Comparison of ENCODE assay signal across 18 mouse cellular contexts in the genomic region with DNA sequence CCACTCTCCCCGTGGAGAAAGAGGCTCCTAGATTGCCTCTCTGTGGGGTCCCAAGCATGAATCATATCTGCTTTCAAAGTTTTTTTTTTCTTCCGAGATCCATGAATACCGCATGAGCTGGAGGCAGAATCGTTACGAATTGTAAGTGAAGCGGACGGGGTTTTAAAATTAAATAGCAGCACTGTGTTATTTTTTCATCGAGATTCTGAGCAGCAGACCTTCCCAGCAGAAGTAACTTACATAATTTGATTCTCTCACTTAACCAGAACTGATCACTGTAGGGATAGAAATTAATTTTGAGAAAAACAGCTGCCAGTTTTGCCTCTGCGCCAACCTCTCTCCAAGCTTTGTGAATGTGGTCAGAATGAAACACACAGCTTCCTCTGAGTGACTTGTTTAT.
DNase-seq lines count a peak whose midpoint lies in the region.
"Had no signal": no experiment of that assay in that cellular context is flagged by ENCODE, and none has a peak within 500 bp of the region (broad histone marks: within the 10 kb centered on the region; RNA-seq: fewer than 3 reads in every experiment).

No protein-coding gene starts in this region.

- peak; percentile 16 to 20 for DNase-seq in frontal cortex, postnatal 36 days (ENCODE audit: low spot score in 2 of 2)
- no peak for DNase-seq in frontal cortex, postnatal 25 days (ENCODE audit: low spot score in 2 of 2)
- DNase-seq in left cerebral cortex, postnatal 14 days (ENCODE audit: low spot score in 2 of 2), result peak; percentile 2 to 3
- no peak for DNase-seq in left cerebral cortex, adult 11 months (ENCODE audit: low spot score)
- peak; percentile 21 to 28 for DNase-seq in right cerebral cortex, postnatal 10 days (ENCODE audit: low spot score in 2 of 2)
- no peak for DNase-seq in right cerebral cortex, postnatal 4 days
- no peak for DNase-seq in neural tube, embryonic 10.5 days (ENCODE audit: extremely low spot score, low spot score)
- no peak for DNase-seq in heart, adult 8-10 months (ENCODE audit: low spot score)
- DNase-seq: adrenal gland, postnatal 10 days; cerebellum, adult 2 months; cerebellum, postnatal 25 days; embryo, embryonic 11 days; gastrocnemius, adult 2 months; kidney, adult 11 months; kidney, postnatal 4 days; liver; thymus, adult 18-20 months; thymus, postnatal 4 days had no signal

- intact Hi-C loops in left cerebral cortex, postnatal 14 days (cut with DNase I), result no loop called here

Comparison
In these comparisons a context has a peak if more than half of its experiments do, and no peak if none do; other contexts are left out.
1. DNase-seq: peak in frontal cortex, postnatal 36 days (2 of 2), left cerebral cortex, postnatal 14 days (2 of 2) and right cerebral cortex, postnatal 10 days (2 of 2); none in frontal cortex, postnatal 25 days (0 of 2), left cerebral cortex, adult 11 months (single experiment), right cerebral cortex, postnatal 4 days (single experiment), neural tube, embryonic 10.5 days (single experiment) and heart, adult 8-10 months (single experiment).